Mouse (Mus musculus): ENCODE measurements at regions not wholly inside any gene's neighbourhood (a gene's known extent, or its start where the extent isn't known, plus 50 kb on each side); places are given as distances from the start of the nearest gene placed in this dataset.

GRCm38 (mm10) chr14:25392940-25393339, 66.0 kb upstream of the Zmiz1 start:
- TF ChIP-seq POLR2A (IDR thresholded peaks at IDR 0.05; ENCODE audit: control insufficient read depth in 1 of 2, insufficient read depth in 1 of 2, low read depth in 1 of 2, low read length in 2 of 2, poor library complexity in 1 of 2) (no peak), MYC (IDR thresholded peaks at IDR 0.05; ENCODE audit: low read depth, low read length) (no peak), CTCF (IDR thresholded peaks at IDR 0.05 in 2 of 3, conservative IDR thresholded peaks at IDR 0.05 in 1 of 3; ENCODE audit: control insufficient read depth in 1 of 3, insufficient read depth in 1 of 3, low read depth in 2 of 3, low read length in 3 of 3, poor library complexity in 1 of 3, severe bottlenecking in 1 of 3) (no peak)
